Mouse (Mus musculus) heart, adult 18-20 months (tissue): ENCODE results near the gene Necab3. TPM values are rescaled to one million over a fixed set of nuclear protein-coding genes. Genes with fewer than 3 reads are reported as not detected.

Experiments used
- DNase-seq, 2 experiments: peaks; one replicate each; pipeline ENCODE4 v3.0.0; 2021 to 2022; ENCODE audit warnings: mixed read lengths in 1 of 2
- total RNA-seq, 2 experiments: library from RNA; stranded (reverse); gene quantifications; 2 replicates each; pipeline ENCODE4 v1.2.3; 2021

The Necab3 gene
- total RNA-seq, 2 experiments from 2014 or later = 0.27 TPM; not detected in 1

DNA sequence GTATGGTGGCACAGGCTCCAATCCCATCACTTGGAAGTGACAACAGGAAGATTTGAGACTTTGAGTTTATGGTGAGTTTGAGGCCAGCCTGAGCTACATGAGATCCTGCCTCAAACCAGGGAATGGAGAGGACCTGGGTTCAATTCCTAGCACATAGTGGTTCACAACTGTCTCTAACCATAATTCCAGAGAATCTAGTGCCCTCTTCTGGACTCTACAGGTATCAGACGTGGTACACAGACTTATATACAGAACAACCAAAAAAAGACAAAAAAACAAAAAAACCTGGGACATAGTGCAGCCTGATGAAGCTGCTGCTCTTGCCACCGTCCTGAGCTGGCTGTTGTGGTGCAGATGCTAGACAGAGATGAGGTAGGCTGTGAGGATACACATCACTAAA, 17.1 kb downstream of the Necab3 start:
- no peak for DNase-seq

DNA sequence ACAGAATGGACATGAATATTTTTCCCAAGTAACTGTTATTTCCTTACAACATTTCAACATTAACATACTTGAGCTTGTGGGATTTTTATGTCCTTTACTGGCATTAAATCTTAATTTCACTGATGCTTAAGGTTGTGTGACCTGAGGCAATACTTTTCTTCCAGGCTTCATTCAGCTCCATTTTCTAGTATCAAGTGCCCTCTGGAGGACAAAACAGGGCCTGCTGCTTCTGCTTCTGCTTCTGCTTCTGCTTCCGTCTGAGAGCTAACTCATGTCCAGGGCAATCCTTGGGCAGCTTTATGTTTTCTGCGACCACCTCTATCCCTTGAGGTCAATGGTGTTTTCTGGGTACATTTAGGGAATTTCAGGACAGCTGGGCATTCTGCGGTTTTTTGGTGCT, 19.0 kb downstream of the Necab3 start:
- peak in 1 of 2 experiments; percentile 68 for DNase-seq

DNA sequence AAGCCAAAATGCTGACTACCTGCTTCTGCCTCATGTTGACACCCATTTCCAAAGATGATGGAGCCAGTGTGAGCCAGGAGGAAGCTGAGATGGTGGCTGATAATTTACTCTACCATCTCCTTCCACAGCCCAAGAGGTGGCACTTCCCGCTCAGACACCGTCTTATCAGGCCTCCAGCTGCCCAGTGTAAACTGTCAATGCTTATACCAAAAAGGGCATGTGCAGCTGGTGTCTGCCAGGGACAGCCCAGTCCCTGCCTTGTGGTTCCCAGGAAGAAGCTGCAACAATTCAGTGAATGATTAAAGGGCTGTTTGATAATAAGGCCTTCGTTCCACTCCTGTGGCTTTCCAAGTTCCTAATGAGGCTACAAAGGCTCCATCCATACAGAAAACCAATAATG, 20.0 kb downstream of the Necab3 start:
- no peak for DNase-seq

DNA sequence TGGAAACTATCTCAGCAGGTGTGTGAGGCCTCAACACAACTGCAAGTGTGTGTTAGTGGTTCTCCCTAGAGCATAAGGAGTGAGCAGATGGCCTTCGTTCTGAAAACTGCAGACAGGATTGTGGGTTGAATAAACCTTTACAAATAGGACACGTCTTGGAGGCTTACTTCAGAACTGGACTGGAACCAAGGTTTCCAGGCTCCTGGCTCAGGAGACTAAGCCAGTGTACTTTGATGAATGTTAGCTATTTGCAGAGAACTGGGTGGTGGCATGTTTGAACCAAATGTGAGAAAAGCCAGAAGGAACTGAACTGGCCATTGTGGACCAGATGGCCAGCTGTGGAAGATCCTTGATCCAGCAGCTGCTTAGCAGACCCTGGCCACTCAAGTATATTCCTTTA, 20.4 kb downstream of the Necab3 start:
- DNase-seq = peak; percentile 40 to 67

DNA sequence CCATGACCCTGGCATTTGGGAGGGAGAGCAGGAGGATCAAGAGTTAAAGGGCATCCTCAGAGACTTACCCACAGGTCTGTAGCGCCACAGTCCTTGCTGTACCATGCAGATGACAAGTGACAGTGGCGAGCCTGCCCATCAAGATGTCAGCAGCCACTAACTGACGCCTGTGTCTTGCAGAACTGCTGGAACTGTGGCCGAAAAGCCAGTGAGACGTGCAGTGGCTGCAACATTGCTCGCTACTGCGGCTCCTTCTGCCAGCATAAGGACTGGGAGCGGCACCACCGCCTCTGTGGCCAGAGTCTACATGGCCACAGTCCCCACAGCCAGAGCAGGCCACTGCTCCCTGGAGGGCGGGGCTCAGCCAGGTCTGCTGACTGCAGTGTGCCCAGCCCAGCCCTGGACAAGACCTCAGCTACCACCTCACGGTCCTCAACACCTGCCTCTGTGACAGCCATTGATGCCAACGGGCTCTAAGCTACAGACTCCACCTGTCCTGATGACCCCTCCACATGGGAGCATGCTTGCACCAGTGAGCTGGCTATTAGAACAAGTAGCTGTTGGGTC, 23.9 kb downstream of the Necab3 start:
- no peak for DNase-seq

DNA sequence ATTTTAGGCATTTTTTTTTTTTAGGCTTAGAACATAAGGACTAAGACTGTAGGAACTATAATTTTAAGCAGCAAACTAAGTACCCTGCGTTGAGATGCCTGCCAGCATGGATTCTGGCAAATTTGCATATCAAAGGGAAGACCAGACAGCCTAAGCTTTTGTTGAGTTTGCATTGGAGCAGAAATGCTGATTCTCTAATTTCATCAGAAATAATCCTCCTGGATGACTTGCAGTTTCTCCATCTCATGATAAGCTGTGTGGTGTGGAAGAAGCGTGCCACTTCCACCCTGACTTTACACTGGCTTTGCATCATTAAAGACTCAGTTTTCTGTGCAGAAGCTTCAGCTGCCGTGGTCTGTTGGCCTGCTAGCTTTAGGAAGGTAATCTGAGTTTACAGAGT, 25.8 kb downstream of the Necab3 start:
- DNase-seq = no peak

DNA sequence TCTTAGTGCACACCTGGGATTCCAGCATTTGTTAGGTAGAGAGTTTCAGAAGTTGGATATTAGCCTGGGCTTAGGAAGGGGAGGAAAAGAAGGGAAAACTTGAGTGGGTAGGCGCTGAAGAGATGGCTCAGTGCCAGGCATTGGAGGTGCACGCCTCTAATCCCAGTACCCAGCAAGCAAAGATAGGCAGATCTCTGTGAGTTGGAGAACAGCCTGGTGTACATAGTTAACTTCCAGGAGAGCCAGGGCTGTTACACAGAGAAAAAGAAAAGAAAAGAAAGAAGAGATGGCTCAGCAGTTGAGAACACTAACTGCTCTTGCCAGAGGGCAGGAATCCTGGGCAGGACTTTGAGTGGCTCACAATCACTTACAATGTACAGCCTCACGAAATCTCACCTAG, 32.2 kb downstream of the Necab3 start:
- DNase-seq = no peak

DNA sequence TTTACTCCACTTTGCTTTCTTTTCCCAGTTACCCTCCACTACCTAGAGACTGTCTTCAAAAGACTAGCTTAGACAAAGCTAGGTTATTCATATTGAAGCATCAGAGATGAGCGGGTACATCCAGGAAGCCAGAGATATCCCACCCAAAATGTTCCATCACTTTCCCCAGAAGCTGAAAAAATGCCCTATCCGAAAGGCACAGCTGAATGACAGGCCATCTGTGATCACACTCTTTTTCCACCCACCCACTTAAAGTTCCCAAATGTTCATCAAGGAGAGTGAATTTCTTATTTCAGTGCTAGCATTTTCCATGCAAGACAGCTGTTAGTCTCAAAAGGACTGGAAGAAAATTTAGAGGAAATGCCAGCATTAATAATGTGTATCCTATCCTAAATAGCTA, 33.4 kb downstream of the Necab3 start:
- no peak for DNase-seq

DNA sequence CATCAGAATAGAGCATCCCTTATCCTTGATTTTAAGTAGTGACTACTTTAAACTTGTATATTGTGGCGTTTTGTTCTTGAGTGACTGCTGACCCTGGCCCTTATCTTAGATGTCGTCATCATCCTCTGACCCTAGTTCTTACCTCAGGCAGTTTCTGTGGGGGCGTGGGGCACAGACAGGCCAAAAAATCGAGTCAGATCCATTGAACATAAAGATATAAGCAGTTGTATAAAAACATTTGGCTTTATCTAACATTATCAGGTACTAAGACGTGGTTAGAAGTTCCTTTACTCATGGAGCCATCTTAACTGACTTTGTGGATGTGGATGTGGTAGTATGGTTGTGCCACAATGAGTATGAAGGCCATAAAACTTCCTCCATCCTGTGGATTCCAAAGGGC, 36.4 kb downstream of the Necab3 start:
- DNase-seq = no peak

DNA sequence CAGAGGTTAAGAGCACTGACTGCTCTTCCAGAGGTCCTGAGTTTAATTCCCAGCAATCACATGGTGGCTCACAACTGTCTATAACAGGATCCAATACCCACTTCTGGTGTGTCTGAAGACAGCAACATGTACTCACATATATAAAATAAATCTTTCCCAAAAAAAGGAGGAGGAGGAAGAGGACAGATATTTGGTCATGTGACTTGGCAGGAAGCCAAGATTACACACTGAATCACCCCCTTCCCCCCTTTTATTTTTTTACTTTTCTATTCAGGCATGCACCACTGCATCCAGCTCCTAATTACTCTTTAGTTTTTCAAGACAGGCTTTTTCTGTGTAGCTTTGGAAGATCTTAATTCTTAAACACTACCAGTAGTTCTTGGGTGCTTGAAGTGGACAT, 37.2 kb downstream of the Necab3 start:
- no peak for DNase-seq

DNA sequence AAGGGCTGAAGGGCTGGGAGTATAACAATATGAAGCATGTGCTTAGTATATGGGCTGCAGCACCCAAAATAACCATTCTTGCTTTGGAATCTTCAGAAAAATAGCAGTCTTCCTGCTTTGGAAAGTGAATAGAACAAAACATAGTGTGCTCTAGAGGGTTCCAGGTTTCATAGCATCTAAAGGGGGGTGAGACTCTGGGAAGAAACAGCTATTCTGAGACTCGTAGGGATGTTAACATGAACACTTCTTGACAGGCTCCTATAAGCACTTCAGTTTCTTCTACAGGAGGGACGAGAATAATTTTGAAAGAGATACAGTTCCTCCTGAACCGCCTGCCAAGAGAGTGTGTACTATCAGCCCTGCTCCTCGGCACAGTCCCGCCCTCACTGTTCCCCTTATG, 41.3 kb downstream of the Necab3 start:
- no peak for DNase-seq

DNA sequence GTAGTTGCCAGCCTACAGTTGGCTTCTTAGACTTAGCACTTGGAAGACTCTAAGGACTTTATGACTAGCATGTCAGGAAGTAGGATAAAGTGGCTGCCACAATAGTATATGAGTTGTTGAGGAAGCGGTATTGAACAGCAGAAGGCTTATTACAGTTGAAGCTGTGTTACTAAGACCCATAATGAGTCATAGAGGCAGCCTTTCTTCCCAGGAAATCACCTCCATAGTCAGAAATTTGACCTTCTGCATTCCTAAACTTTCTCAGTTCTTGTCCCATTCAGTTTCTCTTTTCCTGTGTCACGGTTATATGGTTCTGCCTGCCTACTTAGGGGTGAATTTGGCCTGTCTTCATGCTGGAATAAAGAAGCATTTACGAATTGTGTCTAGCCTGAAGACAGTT, 41.7 kb downstream of the Necab3 start:
- no peak for DNase-seq

DNA sequence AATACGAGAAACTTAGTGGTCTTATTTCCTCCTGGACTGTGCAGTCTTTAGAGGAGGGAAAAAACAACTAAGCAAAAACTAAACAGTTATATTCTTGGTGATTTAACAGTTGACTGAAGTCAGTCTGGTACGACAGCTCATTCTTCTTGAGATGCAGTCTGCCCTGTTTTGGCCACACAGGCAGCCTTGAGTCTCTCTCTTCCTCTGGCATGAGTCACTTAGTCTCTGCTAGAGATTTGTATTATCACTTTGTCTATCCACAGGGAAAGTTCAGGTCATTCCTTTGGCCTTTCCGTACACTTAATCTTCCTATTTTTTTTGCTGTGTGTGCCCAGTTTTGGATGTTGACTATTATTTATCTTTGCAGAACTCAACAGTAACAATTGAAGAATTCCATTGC, 48.5 kb downstream of the Necab3 start:
- no peak for DNase-seq

DNA sequence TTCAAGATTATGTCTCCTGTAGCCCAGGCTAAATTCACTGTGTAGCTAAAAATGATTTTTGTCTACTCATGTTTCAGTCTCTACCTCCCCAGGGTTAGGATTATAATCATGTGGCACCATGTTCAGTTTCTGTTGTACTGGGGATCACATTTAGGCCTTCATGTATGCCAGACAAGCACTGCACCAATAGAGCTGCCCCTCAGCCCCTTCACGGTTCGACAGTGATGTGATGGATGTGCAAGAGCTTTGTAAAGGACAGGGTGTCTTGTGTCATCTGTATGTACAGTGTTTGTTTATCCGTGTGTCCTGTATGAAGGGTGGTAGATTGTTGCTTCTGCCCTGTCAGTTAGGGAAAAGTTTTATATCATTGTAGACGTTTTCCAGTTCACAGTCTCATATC, 50.2 kb downstream of the Necab3 start:
- DNase-seq = no peak

DNA sequence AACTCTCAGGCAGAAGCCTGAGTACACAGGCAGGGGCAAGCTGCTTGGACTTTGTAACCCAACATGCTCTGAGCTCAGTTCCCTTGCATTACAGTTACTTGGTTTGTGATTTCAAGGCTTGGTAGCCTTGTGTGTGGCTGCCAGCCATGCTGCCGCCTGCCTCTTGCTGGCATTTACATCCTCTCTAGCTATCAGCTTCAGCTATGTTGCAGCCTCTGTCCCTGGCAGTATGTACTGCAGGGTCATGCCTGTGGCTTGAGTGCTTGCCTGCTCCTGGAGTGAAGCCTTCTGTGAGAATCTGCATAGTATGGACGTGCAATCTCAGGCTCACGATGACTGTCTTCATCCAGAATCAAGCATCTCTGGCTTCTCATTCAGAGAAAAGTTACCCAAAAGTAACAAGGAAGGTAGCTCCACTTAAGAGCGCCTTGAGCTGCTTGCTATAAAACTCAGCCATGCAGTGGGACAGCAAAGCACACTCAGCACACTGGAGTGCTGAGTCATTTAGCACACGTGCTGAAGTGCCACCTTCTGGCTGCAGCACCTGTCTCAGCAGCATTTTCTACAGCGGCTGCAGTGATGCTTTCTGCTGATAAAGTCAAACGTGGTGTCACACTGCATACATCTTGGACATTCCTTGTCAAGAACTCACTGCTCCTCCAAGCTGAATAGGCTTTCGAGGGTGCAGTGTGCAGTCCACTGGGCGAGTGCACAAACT, 51.0 kb downstream of the Necab3 start:
- peak; percentile 11 to 19 for DNase-seq

DNA sequence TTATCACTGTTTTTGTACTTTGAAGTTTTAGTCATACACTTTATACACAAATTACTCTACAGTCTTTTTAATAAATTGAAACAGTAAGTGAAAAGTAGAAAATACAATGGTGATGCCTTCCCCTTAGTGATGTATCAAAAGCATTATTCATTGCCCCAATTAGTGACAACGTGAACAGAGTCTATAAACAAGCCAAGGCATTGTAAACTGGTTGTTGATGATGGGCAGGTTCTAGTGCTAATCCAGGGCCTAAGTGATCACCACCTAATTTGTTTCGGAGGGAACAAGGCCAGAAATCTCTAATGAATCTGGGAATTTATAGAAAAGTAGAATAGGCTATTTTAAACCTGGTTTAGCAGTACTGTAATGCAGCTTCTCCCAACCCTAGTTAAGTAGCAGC, 51.6 kb downstream of the Necab3 start:
- no peak for DNase-seq

DNA sequence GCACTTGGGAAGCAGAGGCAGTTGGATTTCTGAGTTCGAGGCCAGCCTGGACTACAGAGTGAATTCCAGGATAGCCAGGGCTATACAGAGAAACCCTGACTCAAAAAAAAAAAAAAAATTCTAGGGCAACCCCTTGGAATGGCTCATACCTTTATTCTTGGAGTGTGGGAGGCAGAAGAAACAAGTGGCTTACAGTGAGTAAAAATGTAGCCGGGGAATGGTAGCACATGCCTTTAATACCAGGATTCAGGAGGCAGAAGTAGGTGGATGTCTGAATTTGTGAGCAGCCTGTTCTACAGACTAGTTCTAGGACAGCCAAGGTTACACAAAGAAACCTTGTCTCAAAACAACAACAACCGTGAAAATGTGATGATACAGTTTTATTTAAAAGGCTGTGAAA, 57.9 kb downstream of the Necab3 start:
- DNase-seq = no peak

DNA sequence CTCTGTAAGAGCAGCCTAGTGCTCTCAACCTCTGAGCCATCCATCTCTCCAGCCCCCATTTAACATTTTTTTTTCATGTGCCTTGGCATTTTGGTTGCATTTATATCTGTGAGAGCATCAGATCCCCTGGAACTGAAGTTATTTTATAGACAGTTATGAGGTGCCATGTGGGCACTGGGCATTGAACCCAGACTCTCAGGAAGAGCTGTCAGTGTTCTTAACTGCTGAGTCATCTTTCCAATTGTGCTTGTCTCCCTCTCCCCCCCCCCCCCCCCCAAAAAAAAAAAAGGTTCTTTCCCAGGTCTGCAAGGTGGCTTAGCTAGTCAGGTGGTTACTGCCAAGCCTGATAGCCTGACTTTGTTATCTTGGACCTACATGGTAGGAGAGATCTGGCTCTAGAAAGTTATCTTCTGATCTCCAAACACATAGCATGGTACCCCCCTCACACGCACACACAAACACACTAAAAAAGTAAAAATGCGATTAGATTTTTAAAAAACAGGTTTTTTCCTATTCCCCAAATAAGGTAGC, 58.9 kb downstream of the Necab3 start:
- no peak for DNase-seq

DNA sequence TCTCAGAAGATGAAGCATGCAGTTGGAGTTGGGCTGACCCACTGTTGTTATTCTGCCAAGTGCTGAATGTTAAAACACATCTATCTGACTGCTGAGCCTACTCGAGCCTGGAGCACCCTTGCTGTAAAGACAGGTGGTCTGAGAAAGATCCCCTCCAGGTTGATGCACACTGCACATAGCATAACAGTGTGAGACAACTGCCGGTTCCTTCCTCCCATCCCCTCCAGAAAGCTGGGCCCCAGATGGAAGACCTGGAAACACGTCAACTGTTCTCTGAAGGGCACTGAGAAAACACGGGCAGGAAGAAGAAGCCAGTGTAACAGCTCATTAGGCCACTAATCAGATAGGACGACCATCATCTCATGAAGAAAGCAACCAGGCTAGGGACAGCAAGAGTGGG, 60.1 kb downstream of the Necab3 start:
- peak; percentile 5 to 25 for DNase-seq

DNA sequence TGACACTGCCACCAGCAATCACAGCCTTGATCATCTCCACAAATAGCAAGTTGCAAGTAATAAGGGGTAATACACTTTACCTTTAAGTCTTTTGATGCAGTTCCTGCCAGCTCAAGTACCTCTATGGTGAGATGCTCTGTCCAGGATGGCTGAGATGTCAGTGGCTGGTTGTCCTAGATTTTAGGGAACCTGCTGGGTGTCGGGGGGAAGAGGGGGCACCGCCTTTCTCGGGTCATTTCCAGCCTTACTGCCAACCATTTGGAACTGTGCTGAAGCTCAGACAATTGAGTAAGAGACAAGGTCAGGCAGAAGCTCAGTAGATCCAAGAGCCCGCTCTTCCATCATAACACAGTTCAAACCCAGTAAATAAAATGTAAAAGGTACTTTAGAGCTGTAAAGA, 63.7 kb downstream of the Necab3 start:
- no peak for DNase-seq
